Mouse (Mus musculus) stomach, embryonic 16.5 days (tissue): Measurements from ENCODE around the gene Sema3f. TPM values are rescaled to one million over a fixed set of nuclear protein-coding genes. Genes with fewer than 3 reads are reported as not detected.
A peak's percentile ranks its signal among the peaks of the same experiment; 100 is the strongest.

Experiments
- ATAC-seq: fragments of 200-750 bp; cut with Nextera tagmentation; 2 replicates; pipeline ENCODE4 v1.8.0; 2017; ENCODE audit warnings: moderate number of reproducible peaks, moderate TSS enrichment; ENCODE audit not compliant: insufficient read depth, low FRiP score
- H3K27ac ChIP-seq: fragments of 300-500 bp; sonication (generic); 2 replicates; pipeline ENCODE4 v1.5.1; 2014; ENCODE audit warnings: low read length
- H3K27me3 ChIP-seq: fragments of 300-500 bp; sonication (generic); 2 replicates; pipeline ENCODE4 v1.6.1; 2014; ENCODE audit warnings: low read length, control low read depth, mixed read lengths; ENCODE audit not compliant: control insufficient read depth, insufficient read depth
- H3K36me3 ChIP-seq: fragments of 300-500 bp; sonication (generic); 2 replicates; pipeline ENCODE4 v1.6.1; 2014; ENCODE audit warnings: low read length; ENCODE audit not compliant: control insufficient read depth, insufficient read depth
- H3K4me1 ChIP-seq: fragments of 300-500 bp; sonication (generic); 2 replicates; pipeline ENCODE4 v1.6.1; 2014; ENCODE audit warnings: low read length, control low read depth, mixed read lengths; ENCODE audit not compliant: control insufficient read depth, insufficient read depth
- H3K4me2 ChIP-seq: fragments of 300-500 bp; sonication (generic); 2 replicates; pipeline ENCODE4 v1.6.1; 2014; ENCODE audit warnings: low read depth, low read length, mixed read lengths
- H3K4me3 ChIP-seq: fragments of 300-500 bp; sonication (generic); replicated peaks from 2 replicates; pipeline ENCODE4 v1.5.1; 2014; ENCODE audit warnings: mild to moderate bottlenecking, low read length
- H3K9ac ChIP-seq: fragments of 300-500 bp; sonication (generic); 2 replicates; pipeline ENCODE4 v1.6.1; 2014; ENCODE audit warnings: low read length
- H3K9me3 ChIP-seq: fragments of 300-500 bp; sonication (generic); replicated peaks from 2 replicates; pipeline ENCODE4 v1.6.1; 2016; ENCODE audit warnings: low read length, control low read depth; ENCODE audit not compliant: control insufficient read depth
- WGBS: fragments of 180-500 bp; shearing (Covaris S2); extraction: QIAGEN DNeasy Blood & Tissue Kit; methylation state at CpG from one replicate; pipeline ENCODE4 v1.1.7; 2014; 5-methylcytosine and 5-hydroxymethylcytosine counted together
- polyA plus RNA-seq: library from polyadenylated mRNA; unstranded; fragments of >200 nt; fragmentation: Nextera tagmentation; extraction: Ambion mirVana; gene quantifications from 2 replicates; pipeline ENCODE4 v1.2.1, GENCODE M21; 2015

Sema3f gene
- polyA plus RNA-seq, 1 experiment from 2014 or later: 15.1 TPM

- 49% methylated on average over 14 of the region's 14 CpGs for WGBS
- H3K4me2 ChIP-seq: peak overlapping the region; percentile 20; the same call in 1 of the 2 replicates
- peak overlapping the region; percentile 83 for H3K27ac ChIP-seq
- no peaks in the 10 kb centered on the region for H3K9me3 ChIP-seq
- H3K4me1 ChIP-seq: peaks cover 91% of the 10 kb centered on the region
- no peak for ATAC-seq
- no peak overlapping the region for H3K4me3 ChIP-seq
- H3K36me3 ChIP-seq: no peaks in the 10 kb centered on the region
- H3K27me3 ChIP-seq: no peaks in the 10 kb centered on the region
- H3K9ac ChIP-seq: peak overlapping the region; percentile 8
These were observed 6.7 kb downstream of the Sema3f start for GRCm38 (mm10) chr9:107703337-107704122.

DNA sequence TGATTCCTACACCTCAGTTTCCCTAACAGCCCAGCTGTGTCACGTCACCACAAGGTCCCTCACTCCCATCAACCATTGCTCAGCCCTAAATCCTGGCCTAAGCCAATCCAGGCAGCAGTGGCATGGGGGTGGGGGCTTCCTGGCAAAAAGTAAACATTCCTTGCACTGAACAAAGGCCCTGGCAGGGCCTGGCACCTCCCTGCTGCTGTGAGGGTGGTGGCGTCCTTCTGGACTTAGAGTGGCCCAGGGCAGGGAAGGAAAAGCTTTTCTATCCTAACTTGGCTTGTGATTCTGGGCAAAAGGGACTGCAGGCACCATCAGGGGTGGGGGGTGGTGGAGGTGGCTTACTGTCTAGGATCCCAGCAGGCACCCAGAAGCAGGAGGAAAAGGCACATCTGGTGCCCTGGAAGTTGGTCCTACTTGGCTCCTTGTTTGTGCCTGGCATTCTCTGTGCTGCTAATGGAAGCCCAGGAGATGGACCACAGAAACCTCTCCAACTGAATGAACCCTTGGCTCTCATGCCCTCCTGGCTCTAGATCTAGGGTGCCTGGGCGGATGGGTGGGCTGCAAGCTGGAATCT lies 7.6 kb downstream of the Sema3f start:
- Histone ChIP-seq H3K27ac (peak overlapping the region; percentile 83), H3K36me3 (no peaks in the 10 kb centered on the region), H3K27me3 (no peaks in the 10 kb centered on the region), H3K4me2 (no peak overlapping the region; the same call in 1 of the 2 replicates), H3K4me3 (no peak overlapping the region), H3K9ac (peak overlapping the region; percentile 8), H3K9me3 (no peaks in the 10 kb centered on the region), H3K4me1 (peaks cover 98% of the 10 kb centered on the region)
- 57% methylated on average over 3 of the region's 3 CpGs for WGBS
- no peak for ATAC-seq

DNA sequence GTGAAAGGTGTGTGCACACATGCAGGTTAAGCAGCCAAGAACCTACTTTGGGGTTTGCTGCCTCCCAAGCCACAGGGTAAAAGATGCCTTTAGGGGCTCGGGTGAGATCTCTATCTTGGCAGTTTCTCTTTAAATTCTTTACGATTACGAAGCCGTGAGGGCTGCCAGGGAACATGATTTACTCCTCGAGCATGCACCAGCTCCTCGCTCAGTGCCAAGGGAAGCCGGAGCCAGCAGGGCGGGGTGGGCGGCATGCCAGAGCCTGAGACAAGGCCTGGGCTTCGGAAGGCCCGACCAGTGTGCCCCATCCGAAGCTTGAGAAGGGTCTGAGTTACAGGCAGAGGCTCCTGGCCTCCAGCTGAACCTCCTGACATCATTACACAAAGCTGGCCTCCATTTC lies 8.7 kb downstream of the Sema3f start:
- Histone ChIP-seq H3K36me3 (no peaks in the 10 kb centered on the region), H3K4me3 (no peak overlapping the region), H3K9ac (peak overlapping the region; percentile 27; the same call in 1 of the 2 replicates), H3K9me3 (no peaks in the 10 kb centered on the region), H3K27ac (peak overlapping the region; percentile 85), H3K27me3 (no peaks in the 10 kb centered on the region), H3K4me1 (peaks cover 98% of the 10 kb centered on the region), H3K4me2 (no peak overlapping the region)
- WGBS: 18% methylated on average over 12 of the region's 12 CpGs
- peak; percentile 51; the same call in 1 of the 2 replicates for ATAC-seq

DNA sequence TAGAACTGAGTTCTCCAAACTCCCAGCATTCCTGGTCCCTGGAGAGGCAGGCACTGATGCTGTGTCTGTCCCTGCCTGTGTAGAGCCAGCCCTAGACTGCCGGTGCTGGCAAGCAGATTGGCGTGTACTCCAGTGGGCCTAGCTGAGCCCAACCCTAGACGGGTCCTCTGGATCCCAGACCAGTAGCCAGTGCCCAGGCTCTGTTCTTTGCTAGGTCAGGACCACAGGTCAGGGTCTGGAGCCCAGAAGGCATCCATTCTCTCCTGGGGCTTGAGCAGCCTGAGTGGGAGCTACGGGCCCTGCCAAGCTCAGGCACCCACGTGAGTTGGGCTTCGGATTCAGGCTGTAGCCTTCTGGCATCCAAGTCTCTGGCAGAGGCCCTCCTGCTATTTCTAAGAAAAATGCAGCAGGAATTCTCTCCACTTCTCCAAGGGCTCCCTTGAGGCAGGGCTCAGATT lies 10.1 kb downstream of the Sema3f start:
- 27% methylated on average over 6 of the region's 6 CpGs for WGBS
- H3K27me3 ChIP-seq: no peaks in the 10 kb centered on the region
- peaks cover 95% of the 10 kb centered on the region for H3K4me1 ChIP-seq
- no peak overlapping the region for H3K4me3 ChIP-seq
- H3K4me2 ChIP-seq: no peak overlapping the region
- H3K36me3 ChIP-seq: no peaks in the 10 kb centered on the region
- no peaks in the 10 kb centered on the region for H3K9me3 ChIP-seq
- peak overlapping the region; percentile 22 for H3K9ac ChIP-seq
- no peak for ATAC-seq
- peak overlapping the region; percentile 85 for H3K27ac ChIP-seq

- ATAC-seq: no peak
- peak overlapping the region; percentile 85 for H3K27ac ChIP-seq
- H3K9ac ChIP-seq: peak overlapping the region; percentile 22
- H3K27me3 ChIP-seq: no peaks in the 10 kb centered on the region
- no peak overlapping the region for H3K4me3 ChIP-seq
- no peaks in the 10 kb centered on the region for H3K36me3 ChIP-seq
- WGBS: 18% methylated on average over 9 of the region's 9 CpGs
- H3K4me2 ChIP-seq: peak overlapping the region; percentile 34
- peaks cover 94% of the 10 kb centered on the region for H3K4me1 ChIP-seq
- H3K9me3 ChIP-seq: no peaks in the 10 kb centered on the region
These were observed 10.8 kb downstream of the Sema3f start for GRCm38 (mm10) chr9:107699376-107699980.

DNA sequence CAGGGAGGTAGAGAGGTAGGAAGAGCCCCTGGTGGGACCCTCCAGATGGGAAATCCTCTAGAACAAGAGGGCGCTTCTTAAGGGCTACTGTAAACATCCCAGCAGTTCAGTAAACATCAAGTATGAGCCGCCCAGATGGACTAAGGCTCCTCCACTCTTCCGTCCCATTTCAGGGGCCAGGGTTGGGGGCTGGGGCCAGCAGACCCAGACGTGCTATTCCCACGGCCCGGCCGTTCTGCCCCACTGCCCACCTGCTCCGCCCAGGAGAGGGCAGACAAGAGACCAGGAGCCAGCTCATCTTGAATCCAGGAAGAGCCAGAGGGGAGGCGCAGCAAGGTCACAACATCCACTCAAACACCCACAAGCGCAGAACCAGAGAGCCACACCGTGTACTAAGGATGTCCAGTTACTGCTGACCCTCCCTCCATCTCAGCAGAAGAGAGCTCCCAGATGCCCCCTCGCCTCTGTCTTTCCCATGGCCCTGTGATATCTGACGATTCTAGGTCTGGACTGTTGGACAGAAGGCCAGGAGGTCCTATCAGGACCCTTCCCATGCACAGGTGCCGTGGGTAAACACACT lies 11.6 kb downstream of the Sema3f start:
- H3K27ac ChIP-seq: peak overlapping the region; percentile 85
- H3K36me3 ChIP-seq: no peaks in the 10 kb centered on the region
- 0 out of 2 replicates have a peak overlapping the region, but pooled peaks have one; percentile 5 for H3K4me3 ChIP-seq
- H3K27me3 ChIP-seq: no peaks in the 10 kb centered on the region
- peak overlapping the region; percentile 34 for H3K4me2 ChIP-seq
- WGBS: 13% methylated on average over 14 of the region's 14 CpGs
- peak; percentile 27; the same call in 1 of the 2 replicates for ATAC-seq
- H3K4me1 ChIP-seq: peaks cover 88% of the 10 kb centered on the region
- peak overlapping the region; percentile 22 for H3K9ac ChIP-seq
- no peaks in the 10 kb centered on the region for H3K9me3 ChIP-seq

- H3K4me3 ChIP-seq: no peak overlapping the region
- no peaks in the 10 kb centered on the region for H3K9me3 ChIP-seq
- H3K27ac ChIP-seq: peak overlapping the region; percentile 85
- 0 out of 2 replicates have a peak, but pooled peaks have one; percentile 8 for ATAC-seq
- peak overlapping the region; percentile 34 for H3K4me2 ChIP-seq
- no peaks in the 10 kb centered on the region for H3K27me3 ChIP-seq
- H3K36me3 ChIP-seq: no peaks in the 10 kb centered on the region
- H3K4me1 ChIP-seq: peaks cover 88% of the 10 kb centered on the region
- 25% methylated on average over 14 of the region's 14 CpGs for WGBS
- H3K9ac ChIP-seq: peak overlapping the region; percentile 49; the same call in 1 of the 2 replicates
These were observed 12.3 kb downstream of the Sema3f start for GRCm38 (mm10) chr9:107697811-107698521.

DNA sequence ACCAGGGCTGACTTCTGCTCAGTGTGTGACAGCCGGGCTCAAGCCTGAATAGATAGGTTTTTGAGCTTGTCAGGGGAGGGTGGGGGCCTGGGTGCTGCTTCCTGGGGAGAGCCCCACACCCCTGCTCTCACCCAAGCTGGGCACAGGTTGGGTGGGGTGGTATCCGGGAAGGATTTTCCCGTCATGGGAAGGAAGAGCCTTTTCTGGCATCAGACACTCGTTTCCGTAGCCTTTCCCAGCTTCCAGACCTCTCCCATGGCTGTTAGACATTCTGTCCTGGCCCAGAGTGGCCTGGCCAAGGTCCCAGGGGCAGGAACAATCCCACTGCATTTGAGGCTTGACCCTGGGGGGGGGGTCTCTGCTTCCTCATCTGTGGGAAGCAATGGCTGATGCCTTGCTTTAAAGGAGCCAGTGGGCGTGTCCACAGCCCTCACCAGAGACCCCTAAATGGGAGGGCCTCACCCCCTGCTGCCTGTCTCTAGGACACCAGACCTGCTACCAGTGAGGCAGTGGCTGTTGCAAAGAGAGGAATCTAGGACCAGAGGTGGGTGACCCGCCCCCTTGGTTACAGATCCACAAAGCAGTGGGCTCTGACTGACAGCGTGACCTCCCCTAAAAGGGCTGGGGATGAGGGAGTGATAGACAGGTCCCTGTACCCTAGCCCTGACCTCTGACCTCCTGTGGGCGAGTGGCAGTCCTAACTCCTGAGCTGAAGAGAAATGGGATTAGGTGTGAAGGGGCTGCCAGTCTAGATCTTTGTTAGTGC lies 13.2 kb downstream of the Sema3f start:
- Histone ChIP-seq H3K4me3 (no peak overlapping the region), H3K36me3 (peaks cover 2% of the 10 kb centered on the region; the same call in 1 of the 2 replicates), H3K4me2 (peak overlapping the region; percentile 5; the same call in 1 of the 2 replicates), H3K9ac (peak overlapping the region; percentile 47), H3K27me3 (no peaks in the 10 kb centered on the region), H3K27ac (peak overlapping the region; percentile 85), H3K4me1 (peaks cover 81% of the 10 kb centered on the region), H3K9me3 (no peaks in the 10 kb centered on the region)
- 50% methylated on average over 9 of the region's 9 CpGs for WGBS
- ATAC-seq: no peak
